Mouse (Mus musculus) cerebellum, postnatal 10 days (tissue): ENCODE data around the gene Disp1.

Source experiments
- DNase-seq, 2 experiments: peaks; one replicate each; pipeline ENCODE4 v3.0.0; 2021; ENCODE audit warnings: mixed read lengths in 2 of 2

Disp1 gene

DNA sequence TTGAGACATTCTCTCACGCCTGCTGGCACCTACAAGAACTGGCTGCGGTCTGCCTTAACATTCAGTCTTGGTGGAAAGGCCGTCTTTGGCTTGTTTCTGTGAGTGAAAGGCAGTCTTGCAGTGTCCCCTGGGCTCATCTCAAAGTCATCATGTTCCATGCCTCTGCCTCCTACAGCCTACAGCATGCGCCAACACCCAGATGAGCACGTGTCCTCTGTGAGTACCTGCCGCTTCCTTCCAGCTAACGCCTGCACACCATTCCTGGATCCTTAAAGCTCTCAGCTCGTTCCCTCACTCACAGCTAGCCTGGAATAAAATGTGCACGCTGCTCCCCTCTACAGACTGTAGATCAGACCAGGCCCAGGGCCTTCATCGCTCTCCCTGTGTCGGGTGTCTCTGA, 60.3 kb downstream of the Disp1 start:
- no peak for DNase-seq

DNA sequence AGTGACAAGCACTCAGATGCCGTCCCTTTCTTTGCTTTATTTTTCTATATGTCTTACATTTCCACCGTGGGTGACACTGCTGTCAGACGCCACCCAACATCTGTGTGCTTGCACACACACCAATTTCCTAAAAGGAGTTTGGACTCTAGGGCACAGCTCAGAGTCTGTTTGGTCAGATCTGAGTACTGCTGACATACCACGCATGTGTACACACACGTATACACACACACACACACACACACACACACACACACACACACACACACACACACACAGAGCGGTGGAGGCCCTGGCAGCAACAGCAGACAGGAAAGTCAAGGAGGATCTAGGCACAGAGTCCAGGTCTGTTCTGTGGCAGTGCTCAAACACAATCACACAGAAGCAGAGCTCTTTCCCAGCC, 61.1 kb downstream of the Disp1 start:
- no peak for DNase-seq

- no peak for DNase-seq
These were observed 62.1 kb downstream of the Disp1 start for GRCm38 (mm10) chr1:183159183-183159582.

- no peak for DNase-seq
These were observed 65.7 kb downstream of the Disp1 start for GRCm38 (mm10) chr1:183155600-183155999.

DNA sequence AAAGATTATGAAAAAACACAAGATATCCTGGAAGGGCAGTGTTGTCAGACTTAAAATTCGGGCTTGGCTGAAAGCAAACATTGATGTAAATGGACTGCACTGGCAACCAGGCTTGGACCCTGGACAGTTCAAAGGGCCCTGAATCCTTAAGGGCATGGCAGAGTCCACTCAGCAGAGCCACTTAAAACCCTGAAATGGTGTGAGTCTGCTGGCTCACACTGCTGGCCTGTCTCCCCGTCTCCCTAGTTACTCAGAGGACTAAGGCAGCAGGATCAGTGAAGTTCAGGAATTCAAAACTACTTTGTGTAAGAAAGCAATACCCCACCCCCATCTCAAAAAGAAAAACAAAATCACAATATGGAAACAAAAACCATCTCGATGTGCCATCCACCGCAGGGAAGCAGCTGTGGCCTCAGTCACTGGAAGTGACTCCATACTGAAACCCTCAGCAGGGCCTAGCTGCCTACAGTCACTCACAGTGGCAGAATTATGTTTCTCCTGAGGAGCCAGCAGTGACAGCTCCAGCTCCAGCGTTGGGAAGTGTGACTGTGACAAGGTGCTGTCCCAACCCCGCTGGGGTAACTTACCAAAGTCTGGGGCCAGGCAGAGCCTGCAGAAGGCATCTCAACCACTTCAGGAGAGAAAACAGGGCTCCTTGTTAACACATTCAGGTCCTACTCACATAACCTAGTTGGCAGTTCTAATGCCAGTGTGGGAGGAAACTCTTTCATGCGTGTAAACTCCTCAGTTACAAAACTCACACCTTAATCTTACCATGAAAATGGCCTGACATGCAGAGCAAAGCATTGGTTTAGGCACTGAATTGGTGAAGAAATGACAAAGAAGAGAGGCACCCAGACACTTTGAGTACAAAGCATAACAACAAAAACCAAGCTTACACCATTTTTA, 66.8 kb downstream of the Disp1 start:
- DNase-seq: no peak

GRCm38 (mm10) chr1:183153354-183153753, 68.0 kb downstream of the Disp1 start:
- DNase-seq: no peak

GRCm38 (mm10) chr1:183151510-183152319, 69.6 kb downstream of the Disp1 start:
- no peak for DNase-seq

DNA sequence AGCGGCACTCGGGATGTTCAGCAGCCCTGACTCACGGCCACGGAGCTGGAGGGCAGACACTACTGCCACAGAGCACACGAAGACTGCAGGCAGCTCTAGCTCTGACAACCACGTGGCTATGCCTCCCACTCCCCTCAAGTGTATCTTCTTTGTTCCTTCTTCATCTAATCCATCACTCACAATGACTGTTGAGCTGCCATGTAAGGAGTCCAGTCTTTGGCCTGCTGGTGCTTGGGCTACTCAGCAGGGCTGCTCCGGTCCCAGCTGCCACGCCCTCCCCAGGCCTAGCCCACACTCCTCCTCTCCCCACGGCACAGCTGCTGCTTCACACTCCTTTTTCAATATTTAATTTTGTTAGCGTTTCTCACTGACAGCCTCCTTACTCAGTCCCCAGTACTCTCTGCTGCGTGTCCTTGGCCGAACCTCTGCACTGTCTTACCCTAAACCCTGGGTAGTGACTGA, 70.9 kb downstream of the Disp1 start:
- DNase-seq: no peak

DNA sequence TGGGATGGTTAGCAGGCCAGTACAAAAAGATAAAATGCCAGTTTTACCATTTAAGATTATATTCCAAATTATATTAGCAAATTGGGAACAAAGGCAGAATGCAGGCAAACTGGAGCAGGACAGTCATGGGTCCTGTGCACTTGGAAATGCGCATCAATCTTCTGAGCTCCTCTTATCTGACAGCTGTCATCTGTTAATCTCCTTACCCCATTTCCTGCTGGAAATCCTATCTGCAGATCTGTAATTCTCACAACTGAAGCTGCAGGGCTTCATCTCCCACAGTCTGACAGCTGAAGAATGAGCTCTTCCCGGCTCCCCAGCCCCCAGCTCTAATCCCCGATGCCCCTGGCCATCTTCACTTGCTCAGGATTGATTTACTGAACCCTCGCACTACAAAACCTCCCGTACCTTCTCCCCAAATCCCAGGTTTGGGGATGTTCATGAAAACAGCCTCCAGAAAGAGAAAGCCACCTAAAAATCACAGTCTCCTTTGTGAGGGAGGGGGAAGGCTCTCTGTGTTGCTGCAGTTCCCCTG, 71.7 kb downstream of the Disp1 start:
- DNase-seq: no peak

- peak; percentile 35 to 39 for DNase-seq
These were observed 73.9 kb downstream of the Disp1 start for GRCm38 (mm10) chr1:183147438-183147841.

DNA sequence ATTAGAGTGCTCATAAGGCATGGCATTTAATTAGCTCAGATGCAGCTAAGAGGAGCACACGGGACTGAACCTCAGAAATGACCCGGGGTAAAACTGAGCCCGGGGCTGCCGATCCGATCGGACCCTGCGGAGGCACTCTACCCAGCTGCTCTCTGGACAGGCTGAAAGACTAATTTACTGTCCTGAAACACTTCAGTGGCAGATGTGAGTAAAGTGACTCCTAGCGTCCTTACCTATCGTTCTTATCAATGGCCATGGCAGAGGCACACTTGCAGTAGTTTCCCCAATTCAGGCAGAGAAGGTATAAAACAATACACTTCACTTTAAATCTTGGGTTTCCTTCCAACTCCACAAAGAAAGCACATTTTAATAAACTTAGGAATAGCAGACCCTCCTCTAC, 74.5 kb downstream of the Disp1 start:
- no peak for DNase-seq

GRCm38 (mm10) chr1:183146102-183146735, 75.1 kb downstream of the Disp1 start:
- no peak for DNase-seq

DNA sequence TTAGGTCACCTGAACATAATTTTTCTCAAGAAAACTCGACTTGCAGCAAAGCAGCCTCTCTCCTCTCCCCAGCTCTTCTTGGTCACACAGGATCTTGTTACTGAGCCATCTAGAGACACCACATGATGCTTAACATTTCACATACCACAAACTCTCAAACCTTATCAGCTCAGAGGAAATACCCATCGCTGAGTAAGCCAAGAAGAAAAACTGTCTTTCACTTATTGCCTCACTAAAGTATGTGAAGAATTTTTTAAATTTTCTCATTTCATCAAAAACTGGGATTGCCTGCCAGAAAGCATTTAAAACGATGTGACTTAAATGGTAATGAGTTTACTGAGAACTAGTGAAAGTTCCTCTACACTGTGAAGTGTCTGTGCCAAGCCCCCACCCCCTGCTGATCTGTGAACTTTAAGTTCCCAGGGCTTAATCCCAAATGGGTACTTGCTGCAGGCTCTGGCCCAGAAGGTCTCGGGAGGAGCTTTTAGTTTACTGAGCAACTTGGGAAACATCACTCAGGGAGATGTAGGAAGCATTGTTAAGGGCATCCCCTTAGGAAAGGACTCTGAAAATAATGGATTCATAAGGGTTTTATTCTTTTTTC, 76.6 kb downstream of the Disp1 start:
- no peak for DNase-seq

DNA sequence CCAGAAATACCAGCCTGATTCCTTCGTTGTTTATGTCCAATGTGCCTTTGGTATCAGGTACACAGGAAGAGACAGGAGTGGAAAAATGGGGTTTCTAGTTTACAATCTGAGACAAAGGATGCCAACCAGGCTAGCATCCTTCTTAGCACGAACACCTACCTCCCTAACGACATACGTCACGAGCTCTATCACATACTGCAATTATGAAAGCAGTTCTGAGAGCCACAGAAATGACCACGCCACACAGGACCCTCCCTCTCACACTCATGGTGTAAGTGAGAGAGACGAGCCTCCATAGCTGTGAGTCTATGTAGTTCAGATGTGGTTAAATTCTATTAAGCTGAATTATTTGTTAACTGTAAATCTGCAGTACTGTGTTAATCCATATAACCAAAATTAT, 78.1 kb downstream of the Disp1 start:
- DNase-seq: no peak

DNA sequence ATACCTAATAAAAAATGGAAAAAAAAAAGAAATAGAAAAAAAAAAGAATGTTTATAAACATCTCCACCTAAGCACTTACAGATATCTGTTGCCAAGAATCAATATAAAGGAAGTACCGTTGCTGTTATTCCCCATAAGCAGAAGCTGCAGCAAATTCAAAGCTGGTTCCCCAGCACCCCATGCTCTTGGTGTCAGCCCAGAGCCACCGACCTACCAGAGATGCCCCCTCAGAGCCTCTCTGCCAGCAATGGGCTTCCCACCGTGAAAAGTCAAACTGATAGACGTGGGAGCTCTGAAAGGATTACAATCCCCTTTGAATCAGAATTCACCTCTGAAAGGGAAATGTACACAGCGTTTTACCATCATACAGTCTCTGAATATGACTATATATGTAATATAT, 78.8 kb downstream of the Disp1 start:
- DNase-seq: no peak

DNA sequence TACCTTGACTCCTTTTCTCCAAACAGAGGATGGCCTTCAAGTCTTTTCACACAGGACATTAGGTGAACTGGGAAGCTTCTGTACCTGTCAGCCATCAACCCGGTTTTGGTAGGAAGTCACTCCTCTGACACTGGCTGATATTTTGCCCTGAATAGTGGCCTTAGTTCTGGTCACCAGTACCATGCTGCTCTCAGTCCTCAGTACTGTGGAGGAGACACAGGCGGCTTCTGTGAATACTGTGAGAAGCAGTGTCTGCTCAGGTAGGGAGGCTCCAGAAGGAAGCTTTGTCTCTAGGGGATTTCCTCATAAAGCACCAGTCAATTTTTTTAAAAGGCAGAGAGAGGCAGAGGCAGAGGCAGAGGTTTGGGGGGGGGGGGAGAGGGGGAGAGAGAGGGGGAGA, 80.0 kb downstream of the Disp1 start:
- no peak for DNase-seq

GRCm38 (mm10) chr1:183140511-183141268, 80.6 kb downstream of the Disp1 start:
- no peak for DNase-seq

GRCm38 (mm10) chr1:183138088-183138487, 83.2 kb downstream of the Disp1 start:
- DNase-seq: no peak

DNA sequence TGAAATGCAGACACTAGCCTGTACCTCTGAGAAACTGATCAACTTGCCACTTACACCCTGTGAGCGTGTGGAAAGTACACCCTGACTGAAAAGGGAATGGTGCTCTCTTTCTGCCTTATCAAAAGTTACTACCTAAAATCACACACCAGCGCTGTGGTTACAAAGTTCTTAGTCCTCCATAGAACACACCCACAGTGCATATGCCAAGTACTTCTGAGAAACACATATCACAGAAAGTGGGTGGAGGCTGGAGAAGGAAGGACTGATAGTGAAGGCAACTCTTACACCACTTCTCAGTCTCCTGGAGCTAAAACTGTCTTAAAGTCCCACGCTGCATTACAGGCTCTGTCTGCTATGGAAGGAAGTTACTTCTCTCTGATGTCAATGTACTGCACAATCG, 86.9 kb downstream of the Disp1 start:
- DNase-seq: no peak

DNA sequence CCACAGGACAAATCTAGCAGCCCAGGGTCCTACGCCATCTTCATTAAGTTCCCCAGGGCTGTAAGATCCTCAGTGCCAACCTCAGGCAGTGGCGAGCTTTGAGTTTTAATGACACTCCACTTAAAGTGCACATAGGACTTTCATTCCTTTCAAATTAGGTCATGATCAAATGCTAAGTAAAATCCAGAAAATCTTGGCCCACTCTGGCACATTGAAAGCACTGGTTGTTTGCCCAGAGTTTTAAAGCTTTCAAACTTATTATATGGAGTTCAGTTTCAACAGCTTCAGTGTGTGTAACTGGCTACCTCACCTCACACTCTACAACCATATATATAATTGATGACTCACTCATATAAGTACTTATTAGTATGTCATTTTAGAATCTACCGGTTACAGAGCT, 87.9 kb downstream of the Disp1 start:
- DNase-seq: no peak

- DNase-seq: no peak
These were observed 94.1 kb downstream of the Disp1 start for GRCm38 (mm10) chr1:183127246-183127645.

DNA sequence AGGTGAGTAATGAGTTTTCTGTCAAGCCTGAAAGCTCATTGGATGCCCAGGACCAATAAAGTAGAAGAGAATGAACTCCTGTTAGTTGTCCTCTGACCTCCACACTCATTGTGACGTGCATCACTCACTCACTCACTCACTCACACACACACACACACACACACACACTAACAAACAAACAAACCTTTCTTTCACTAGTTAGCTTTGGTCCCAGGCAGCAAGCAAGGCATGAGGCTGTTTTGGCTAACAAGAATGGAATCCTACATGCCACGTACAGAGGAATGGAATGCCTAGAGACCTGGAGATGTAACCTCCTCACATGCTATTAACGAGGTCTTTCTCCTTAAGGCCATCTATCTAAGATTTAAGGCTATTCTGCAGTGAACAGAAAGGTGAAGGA, 97.6 kb downstream of the Disp1 start:
- no peak for DNase-seq
